Mouse (Mus musculus) limb, embryonic 14.5 days (tissue): ENCODE results near the gene Dffa. TPM values are rescaled to one million over a fixed set of nuclear protein-coding genes. Genes with fewer than 3 reads are reported as not detected.

Experiments used
- ATAC-seq: fragments of 200-750 bp; cut with Nextera tagmentation; 2 replicates; pipeline ENCODE4 v1.8.0; 2017; ENCODE audit warnings: low read depth, moderate number of reproducible peaks, moderate TSS enrichment; ENCODE audit not compliant: low FRiP score
- DNase-seq: peaks from one replicate; pipeline ENCODE4 v3.0.0-alpha.2; 2015; ENCODE audit warnings: low spot score
- H3K27ac ChIP-seq: fragments of 300-500 bp; sonication (generic); replicated peaks from 2 replicates; pipeline ENCODE4 v1.5.1; 2014; ENCODE audit warnings: low read depth, mild to moderate bottlenecking, low read length, moderate library complexity, mixed read lengths
- H3K27me3 ChIP-seq: fragments of 300-500 bp; sonication (generic); 2 replicates; pipeline ENCODE4 v1.6.1; 2014; ENCODE audit warnings: low read length, mixed read lengths; ENCODE audit not compliant: control insufficient read depth, insufficient read depth
- H3K36me3 ChIP-seq: fragments of 300-500 bp; sonication (generic); 2 replicates; pipeline ENCODE4 v1.6.1; 2014; ENCODE audit warnings: mild to moderate bottlenecking, low read length, moderate library complexity, mixed read lengths; ENCODE audit not compliant: control insufficient read depth, insufficient read depth
- H3K4me1 ChIP-seq: fragments of 300-500 bp; sonication (generic); 2 replicates; pipeline ENCODE4 v1.6.1; 2014; ENCODE audit warnings: antibody characterized with exemption, low read length, mixed read lengths; ENCODE audit not compliant: control insufficient read depth, insufficient read depth
- H3K4me2 ChIP-seq: fragments of 300-500 bp; sonication (generic); replicated peaks from 2 replicates; pipeline ENCODE4 v1.6.1; 2014; ENCODE audit warnings: low read depth, mild to moderate bottlenecking, low read length, moderate library complexity; ENCODE audit not compliant: severe bottlenecking
- H3K4me3 ChIP-seq: fragments of 300-500 bp; sonication (generic); replicated peaks from 2 replicates; pipeline ENCODE4 v1.5.1; 2014; ENCODE audit warnings: low read length
- H3K9ac ChIP-seq: fragments of 300-500 bp; sonication (generic); 2 replicates; pipeline ENCODE4 v1.6.1; 2014; ENCODE audit warnings: mild to moderate bottlenecking, low read depth, low read length, moderate library complexity; ENCODE audit not compliant: severe bottlenecking
- H3K9me3 ChIP-seq: fragments of 300-500 bp; sonication (generic); 2 replicates; pipeline ENCODE4 v1.6.1; 2016; ENCODE audit warnings: low read length; ENCODE audit not compliant: control insufficient read depth
- POLR2A ChIP-seq: fragments of 200-500 bp; IDR thresholded peaks from 2 replicates; pipeline ENCODE4 v1.8.0; 2012; ENCODE audit warnings: inconsistent platforms, mild to moderate bottlenecking, moderate library complexity, borderline replicate concordance; ENCODE audit not compliant: insufficient read depth, insufficient read length; ENCODE audit errors: extremely low read depth
- WGBS: fragments of 180-500 bp; shearing (Covaris S2); extraction: QIAGEN DNeasy Blood & Tissue Kit; methylation state at CpG from one replicate; pipeline ENCODE4 v1.1.7; 2014; 5-methylcytosine and 5-hydroxymethylcytosine counted together
- polyA plus RNA-seq, 2 experiments: library from polyadenylated mRNA; depleted of rRNA in 1 of 2; stranded (reverse) in 1 of 2; unstranded in 1 of 2; fragments of >200 nt; fragmentation: Nextera tagmentation in 1 of 2; extraction: Ambion mirVana in 1 of 2; gene quantifications; 2 replicates each; pipeline versions ENCODE4 v1.2.1 to v1.2.3; 2012 to 2014

The Dffa gene
- polyA plus RNA-seq, 2 experiments: 27.6 to 31.9 TPM

GRCm38 (mm10) chr4:149080111-149080510 is 23.8 kb upstream of the Dffa start:
- DNase-seq: no peak
- Histone ChIP-seq H3K9me3 (no peaks in the 10 kb centered on the region), H3K27ac (no peak overlapping the region), H3K27me3 (no peaks in the 10 kb centered on the region), H3K9ac (no peak overlapping the region), H3K36me3 (peaks cover 3% of the 10 kb centered on the region), H3K4me3 (no peak overlapping the region), H3K4me1 (peaks cover 10% of the 10 kb centered on the region; the same call in 1 of the 2 replicates), H3K4me2 (no peak overlapping the region)
- WGBS: 91% methylated on average over 8 of the region's 8 CpGs
- TF ChIP-seq POLR2A: no peak
- ATAC-seq: no peak

GRCm38 (mm10) chr4:149081528-149081927 is 22.4 kb upstream of the Dffa start:
- ATAC-seq: no peak
- Histone ChIP-seq H3K9me3 (no peaks in the 10 kb centered on the region), H3K27me3 (no peaks in the 10 kb centered on the region), H3K9ac (no peak overlapping the region), H3K27ac (no peak overlapping the region), H3K4me3 (no peak overlapping the region), H3K4me2 (no peak overlapping the region), H3K4me1 (peaks cover 10% of the 10 kb centered on the region; the same call in 1 of the 2 replicates), H3K36me3 (no peaks in the 10 kb centered on the region)
- WGBS: 61% methylated on average over 17 of the region's 17 CpGs
- no peak for TF ChIP-seq POLR2A
- no peak for DNase-seq

DNA sequence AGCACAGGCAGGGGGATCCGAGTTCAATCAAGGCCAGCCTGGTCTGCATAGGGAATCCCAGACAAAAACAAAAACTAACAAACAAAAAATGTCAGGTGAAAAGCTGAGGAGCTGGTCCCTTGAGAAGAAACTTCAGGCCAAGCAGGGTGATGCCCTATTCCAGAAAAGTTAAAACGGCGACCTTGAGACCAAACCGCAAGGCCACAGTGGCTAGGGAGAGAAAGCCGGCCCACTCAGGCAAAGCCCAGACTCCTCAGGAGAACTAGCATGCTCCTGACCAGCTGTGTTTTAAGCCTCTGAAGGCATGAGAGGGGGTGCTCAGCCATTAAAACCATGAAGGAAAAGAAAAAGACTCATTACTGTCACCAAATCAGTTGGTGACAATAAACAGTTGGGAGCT is 18.6 kb upstream of the Dffa start:
- no peak for TF ChIP-seq POLR2A
- Histone ChIP-seq H3K36me3 (no peaks in the 10 kb centered on the region), H3K27ac (no peak overlapping the region), H3K4me1 (peaks cover 10% of the 10 kb centered on the region; the same call in 1 of the 2 replicates), H3K4me2 (no peak overlapping the region), H3K27me3 (no peaks in the 10 kb centered on the region), H3K4me3 (no peak overlapping the region), H3K9ac (no peak overlapping the region), H3K9me3 (no peaks in the 10 kb centered on the region)
- 77% methylated on average over 5 of the region's 5 CpGs for WGBS
- DNase-seq (no peak), ATAC-seq (no peak)

GRCm38 (mm10) chr4:149091364-149091763 is 12.6 kb upstream of the Dffa start:
- 77% methylated on average over 8 of the region's 8 CpGs for WGBS
- Histone ChIP-seq H3K27me3 (no peaks in the 10 kb centered on the region), H3K4me1 (no peaks in the 10 kb centered on the region), H3K9ac (no peak overlapping the region), H3K4me3 (no peak overlapping the region), H3K27ac (no peak overlapping the region), H3K9me3 (no peaks in the 10 kb centered on the region), H3K36me3 (peaks cover 8% of the 10 kb centered on the region; the same call in 1 of the 2 replicates), H3K4me2 (no peak overlapping the region)
- DNase-seq: no peak
- no peak for TF ChIP-seq POLR2A
- ATAC-seq: no peak

GRCm38 (mm10) chr4:149097956-149098355 is 6.0 kb upstream of the Dffa start:
- DNase-seq (no peak), ATAC-seq (no peak)
- Histone ChIP-seq H3K9ac (no peak overlapping the region), H3K27me3 (no peaks in the 10 kb centered on the region), H3K4me3 (peak overlapping the region; percentile 99), H3K9me3 (no peaks in the 10 kb centered on the region), H3K4me2 (peak overlapping the region; percentile 75), H3K27ac (no peak overlapping the region), H3K4me1 (peaks cover 9% of the 10 kb centered on the region; the same call in 1 of the 2 replicates), H3K36me3 (peaks cover 5% of the 10 kb centered on the region; the same call in 1 of the 2 replicates)
- WGBS: 91% methylated on average over 3 of the region's 3 CpGs
- no peak for TF ChIP-seq POLR2A

GRCm38 (mm10) chr4:149098571-149098970 is 5.4 kb upstream of the Dffa start:
- no peak for ATAC-seq
- whole genome bisulfite sequencing: 17% methylated on average over 11 of the region's 11 CpGs
- no peaks in the 10 kb centered on the region for H3K36me3 ChIP-seq
- peak overlapping the region; percentile 88 for H3K9ac ChIP-seq
- DNase-seq: no peak
- H3K4me2 ChIP-seq: peak overlapping the region; percentile 75
- TF ChIP-seq POLR2A: no peak
- peaks cover 9% of the 10 kb centered on the region; the same call in 1 of the 2 replicates for H3K4me1 ChIP-seq
- no peaks in the 10 kb centered on the region for H3K27me3 ChIP-seq
- no peaks in the 10 kb centered on the region for H3K9me3 ChIP-seq
- H3K4me3 ChIP-seq: peak overlapping the region; percentile 99
- no peak overlapping the region for H3K27ac ChIP-seq
